Mouse (Mus musculus) midbrain, postnatal 0 days (tissue): ENCODE results near the gene Kir3dl1. TPM values are rescaled to one million over a fixed set of nuclear protein-coding genes. Genes with fewer than 3 reads are reported as not detected.
"Not testable (repeated sequence)": the region's sequence is repeated elsewhere in the genome, so short reads cannot be mapped to it uniquely, and the experiment has no call there.

Experiments
- ATAC-seq: fragments of 200-750 bp; cut with Nextera tagmentation; 2 replicates; pipeline ENCODE4 v1.8.0; 2017; ENCODE audit warnings: moderate number of reproducible peaks, mild to moderate bottlenecking, moderate TSS enrichment, moderate library complexity; ENCODE audit not compliant: low FRiP score
- DNase-seq: peaks from one replicate; pipeline ENCODE4 v3.0.0-alpha.2; 2015; ENCODE audit warnings: low spot score
- H3K27ac ChIP-seq: fragments of 300-500 bp; sonication (generic); 2 replicates; pipeline ENCODE4 v1.5.1; 2014; ENCODE audit warnings: low read depth, mild to moderate bottlenecking, low read length, mixed read lengths
- H3K27me3 ChIP-seq: fragments of 300-500 bp; sonication (generic); 2 replicates; pipeline ENCODE4 v1.6.1; 2014; ENCODE audit warnings: low read length, control low read depth, mixed read lengths; ENCODE audit not compliant: insufficient read depth
- H3K36me3 ChIP-seq: fragments of 300-500 bp; sonication (generic); 2 replicates; pipeline ENCODE4 v1.6.1; 2014; ENCODE audit warnings: low read length, control low read depth, mixed read lengths; ENCODE audit not compliant: insufficient read depth
- H3K4me1 ChIP-seq: fragments of 300-500 bp; sonication (generic); 2 replicates; pipeline ENCODE4 v1.6.1; 2014; ENCODE audit warnings: mild to moderate bottlenecking, control low read depth, antibody characterized with exemption, low read length, mixed read lengths; ENCODE audit not compliant: insufficient read depth
- H3K4me2 ChIP-seq: fragments of 300-500 bp; sonication (generic); 2 replicates; pipeline ENCODE4 v1.6.1; 2014; ENCODE audit warnings: low read depth, mild to moderate bottlenecking, low read length, mixed read lengths; ENCODE audit not compliant: poor library complexity, severe bottlenecking
- H3K4me3 ChIP-seq: fragments of 300-500 bp; sonication (generic); 2 replicates; pipeline ENCODE4 v1.5.1; 2014; ENCODE audit warnings: low read depth, mild to moderate bottlenecking, low read length, moderate library complexity
- H3K9ac ChIP-seq: fragments of 300-500 bp; sonication (generic); replicated peaks from 2 replicates; pipeline ENCODE4 v1.6.1; 2014; ENCODE audit warnings: mild to moderate bottlenecking, low read length, moderate library complexity, mixed read lengths; ENCODE audit not compliant: poor library complexity, severe bottlenecking
- H3K9me3 ChIP-seq: fragments of 300-500 bp; sonication (generic); 2 replicates; pipeline ENCODE4 v1.6.1; 2016; ENCODE audit warnings: low read length, control low read depth
- WGBS: fragments of 180-500 bp; shearing (Covaris S2); extraction: QIAGEN DNeasy Blood & Tissue Kit; methylation state at CpG from one replicate; pipeline ENCODE4 v1.1.7; 2014; 5-methylcytosine and 5-hydroxymethylcytosine counted together
- polyA plus RNA-seq: library from polyadenylated mRNA; unstranded; fragments of >200 nt; fragmentation: Nextera tagmentation; extraction: Ambion mirVana; gene quantifications from 2 replicates; pipeline ENCODE4 v1.2.1, GENCODE M21; 2015
- total RNA-seq: library from RNA; depleted of rRNA; stranded (reverse); fragments of >200 nt; gene quantifications from 2 replicates; pipeline ENCODE4 v1.2.3, GENCODE M21; 2014; rRNA removed

The Kir3dl1 gene
- not detected in 2 replicates for total RNA-seq
- polyA plus RNA-seq: not detected in 2 replicates

DNA sequence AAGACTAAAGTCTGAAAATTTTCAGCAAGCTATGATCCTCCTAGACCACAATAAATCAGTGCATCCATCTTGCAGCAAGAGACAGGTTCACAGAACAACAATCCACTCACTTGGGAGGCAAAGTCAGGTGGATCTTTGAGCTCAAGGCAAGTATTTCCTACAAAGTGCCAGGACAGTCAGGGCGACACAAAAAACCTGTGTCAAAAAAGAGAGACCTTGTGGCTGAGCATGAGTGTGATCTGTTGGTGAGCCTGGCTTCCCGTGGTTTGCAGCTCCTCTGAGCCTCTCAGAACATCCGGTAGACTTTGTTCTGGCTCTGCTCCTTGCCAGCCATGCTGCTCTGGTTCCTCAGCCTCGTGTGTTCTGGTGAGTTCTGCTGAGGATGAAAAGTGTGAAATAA lies at the start of gene Kir3dl1:
Gene Kir3dl1, plus strand, starts transcription at position 301 of the 400 bp plus-strand sequence.
- H3K27ac ChIP-seq, H3K36me3 ChIP-seq, ATAC-seq, DNase-seq, H3K9ac ChIP-seq, H3K9me3 ChIP-seq, H3K4me2 ChIP-seq, H3K4me1 ChIP-seq, H3K4me3 ChIP-seq, H3K27me3 ChIP-seq: not testable (repeated sequence)
- 74% methylated on average over 4 of the region's 4 CpGs for WGBS

GRCm38 (mm10) chrX:136543956-136544355 lies 26.2 kb downstream of the Kir3dl1 start, which contains the start of gene Kir3dl2:
Gene Kir3dl2 (minus strand): TSS chrX:136544056.
- H3K4me2 ChIP-seq, ATAC-seq, H3K27ac ChIP-seq, H3K4me1 ChIP-seq, H3K36me3 ChIP-seq, H3K9ac ChIP-seq, H3K27me3 ChIP-seq, DNase-seq, H3K9me3 ChIP-seq, H3K4me3 ChIP-seq: not testable (repeated sequence)
- WGBS: 63% methylated on average over 1 of the region's 1 CpGs

- H3K4me1 ChIP-seq, H3K27ac ChIP-seq, H3K9me3 ChIP-seq, H3K9ac ChIP-seq, ATAC-seq, H3K36me3 ChIP-seq, DNase-seq, H3K4me3 ChIP-seq, H3K4me2 ChIP-seq, H3K27me3 ChIP-seq: not testable (repeated sequence)
- WGBS: 91% methylated on average over 9 of the region's 9 CpGs
Measured at GRCm38 (mm10) chrX:136569094-136569493, 51.3 kb downstream of the Kir3dl1 start.

Other genes with a start within 250 kb of the Kir3dl1 start
- gene Bex3, start 247.7 kb upstream of the Kir3dl1 start, total RNA-seq: 305 and 324 TPM in 2 replicates
- gene Bex3, start 247.7 kb upstream of the Kir3dl1 start, polyA plus RNA-seq: 916 and 923 TPM in 2 replicates
- 1.1 and 1.4 TPM in 2 replicates for gene Kir3dl2, start 26.1 kb downstream of the Kir3dl1 start, total RNA-seq
- 0.59 and 0.68 TPM in 2 replicates for gene Kir3dl2, start 26.1 kb downstream of the Kir3dl1 start, polyA plus RNA-seq
- 34.6 and 39.3 TPM in 2 replicates for gene Tceal3, start 72.8 kb downstream of the Kir3dl1 start, total RNA-seq
- 101 and 109 TPM in 2 replicates for gene Tceal3, start 72.8 kb downstream of the Kir3dl1 start, polyA plus RNA-seq
- 21.2 and 23.2 TPM in 2 replicates for gene Tceal1, start 190.0 kb downstream of the Kir3dl1 start, total RNA-seq
- gene Tceal1, start 190.0 kb downstream of the Kir3dl1 start, polyA plus RNA-seq: 24.0 and 28.0 TPM in 2 replicates
- gene Morf4l2, start 225.7 kb downstream of the Kir3dl1 start, total RNA-seq: 355 and 449 TPM in 2 replicates
- gene Morf4l2, start 225.7 kb downstream of the Kir3dl1 start, polyA plus RNA-seq: 603 and 621 TPM in 2 replicates